Mouse (Mus musculus): ENCODE data around the gene Mpo. TPM values are rescaled to one million over a fixed set of nuclear protein-coding genes. Genes with fewer than 3 reads are reported as not detected.

Mpo gene
- polyA plus RNA-seq, 1 experiment from 2014 or later = 1.2 TPM

DNA sequence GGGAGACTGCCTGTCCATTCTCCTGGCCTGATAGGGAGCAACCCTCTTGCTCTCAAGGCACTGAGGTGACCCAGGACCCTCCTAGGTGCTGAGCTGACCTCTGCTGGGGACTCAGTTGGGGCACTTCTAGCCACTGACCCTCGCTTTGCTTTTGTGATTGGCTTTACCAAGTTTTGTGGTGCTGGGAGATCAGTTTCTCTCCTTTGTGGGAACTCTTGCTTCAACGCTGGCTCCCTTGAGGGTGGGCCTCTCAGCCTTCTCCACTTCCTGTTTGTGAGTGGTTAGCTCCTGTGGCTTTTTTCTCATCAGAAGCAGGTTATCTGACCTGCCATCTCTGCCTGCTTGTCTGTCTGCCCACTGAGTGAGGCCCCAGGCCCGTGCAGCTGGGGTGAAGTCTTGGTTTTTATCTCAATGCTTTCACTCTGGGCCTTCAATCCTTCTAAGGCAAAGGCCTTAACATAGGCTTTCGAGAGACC is 41.9 kb upstream of the Mpo start:
- no peak for ATAC-seq (ENCODE audit: low FRiP score, low read depth)

GRCm38 (mm10) chr11:87752307-87752706 is 41.1 kb upstream of the Mpo start:
- no peaks in the 10 kb centered on the region for H3K36me3 ChIP-seq
- ATAC-seq (ENCODE audit: low FRiP score, low read depth) = no peak
- no peaks in the 10 kb centered on the region; the same call in 1 of the 2 replicates for H3K27me3 ChIP-seq
- H3K4me1 ChIP-seq = no peaks in the 10 kb centered on the region
- H3K27ac ChIP-seq (replicated peaks) = no peak overlapping the region
- H3K9me3 ChIP-seq = no peaks in the 10 kb centered on the region
- WGBS = 86% methylated on average over 1 of the region's 1 CpGs
- no peak overlapping the region for H3K9ac ChIP-seq (replicated peaks)
- H3K4me2 ChIP-seq (replicated peaks) = no peak overlapping the region
- H3K4me3 ChIP-seq = no peak overlapping the region

More for the DNA sequence above, 41.9 kb upstream of the Mpo start:
- H3K4me2 ChIP-seq (replicated peaks) = no peak overlapping the region
- no peaks in the 10 kb centered on the region; the same call in 1 of the 2 replicates for H3K27me3 ChIP-seq
- H3K9ac ChIP-seq (replicated peaks) = no peak overlapping the region
- H3K27ac ChIP-seq (replicated peaks) = no peak overlapping the region
- WGBS = 69% methylated on average over 4 of the region's 4 CpGs
- no peak overlapping the region for H3K4me3 ChIP-seq
- H3K4me1 ChIP-seq = no peaks in the 10 kb centered on the region
- no peaks in the 10 kb centered on the region for H3K36me3 ChIP-seq
- H3K9me3 ChIP-seq = no peaks in the 10 kb centered on the region

GRCm38 (mm10) chr11:87753255-87753654 is 40.1 kb upstream of the Mpo start:
- H3K27ac ChIP-seq (replicated peaks) = no peak overlapping the region
- no peak overlapping the region for H3K4me3 ChIP-seq
- H3K9ac ChIP-seq (replicated peaks) = no peak overlapping the region
- ATAC-seq (ENCODE audit: low FRiP score, low read depth) = no peak
- no peaks in the 10 kb centered on the region for H3K4me1 ChIP-seq
- H3K4me2 ChIP-seq (replicated peaks) = no peak overlapping the region
- WGBS = 93% methylated on average over 8 of the region's 8 CpGs
- no peaks in the 10 kb centered on the region for H3K36me3 ChIP-seq
- H3K9me3 ChIP-seq = no peaks in the 10 kb centered on the region
- no peaks in the 10 kb centered on the region; the same call in 1 of the 2 replicates for H3K27me3 ChIP-seq

DNA sequence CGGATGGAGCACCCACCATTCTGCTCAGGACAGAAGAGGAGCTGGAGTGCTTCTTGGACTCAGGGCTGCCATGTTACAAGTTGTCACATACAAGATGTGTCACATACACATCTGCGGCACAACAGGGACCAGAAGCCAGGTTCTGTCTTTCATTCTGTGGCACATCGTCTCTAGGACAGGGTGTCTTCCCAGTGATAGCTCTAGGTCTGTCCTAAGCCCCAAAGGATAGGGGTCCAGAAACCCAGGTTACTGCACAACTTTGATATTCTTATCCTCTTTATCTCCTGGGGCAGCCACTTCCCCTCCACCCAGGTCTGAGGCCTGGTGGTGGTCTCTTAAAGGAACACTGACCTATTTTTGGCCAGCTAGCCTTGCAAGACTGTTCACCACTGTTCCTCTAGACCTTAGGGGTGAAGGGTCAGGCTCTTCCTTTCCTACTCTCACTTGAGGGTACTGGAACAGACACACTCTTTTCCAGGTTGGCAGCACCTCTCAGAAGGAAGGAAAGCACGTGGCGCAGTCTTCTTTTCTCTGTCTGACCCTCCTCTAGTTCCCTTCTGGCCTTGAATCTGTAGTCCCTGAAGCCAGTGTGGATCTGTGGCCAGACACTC is 39.4 kb upstream of the Mpo start:
- Histone ChIP-seq H3K36me3 (no peaks in the 10 kb centered on the region), H3K4me2 (replicated peaks) (no peak overlapping the region), H3K9me3 (no peaks in the 10 kb centered on the region), H3K27ac (replicated peaks) (no peak overlapping the region), H3K4me3 (no peak overlapping the region), H3K4me1 (no peaks in the 10 kb centered on the region), H3K9ac (replicated peaks) (no peak overlapping the region), H3K27me3 (no peaks in the 10 kb centered on the region; the same call in 1 of the 2 replicates)
- no peak for ATAC-seq (ENCODE audit: low FRiP score, low read depth)
- 82% methylated on average over 5 of the region's 5 CpGs for WGBS

DNA sequence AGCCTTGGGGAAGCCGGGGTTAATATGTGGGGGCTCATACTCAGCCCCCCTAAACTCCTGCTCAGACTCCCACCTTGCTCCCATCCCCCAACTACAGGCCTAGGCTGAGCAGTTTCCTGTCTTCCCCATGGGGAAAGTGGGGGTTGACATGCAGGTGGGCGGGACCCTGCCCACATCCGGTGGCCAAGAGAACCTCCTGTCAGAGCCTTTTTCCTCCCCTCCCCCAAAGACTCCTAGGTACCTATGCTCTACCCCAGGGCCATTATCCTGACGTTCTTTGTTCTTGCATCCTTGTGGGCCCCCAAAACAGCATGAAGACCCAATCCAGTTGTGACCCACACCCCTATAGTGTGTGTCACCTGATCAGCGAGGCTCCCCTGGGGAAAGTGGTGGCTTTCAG is 38.8 kb upstream of the Mpo start:
- Histone ChIP-seq H3K4me3 (no peak overlapping the region), H3K27ac (replicated peaks) (no peak overlapping the region), H3K9me3 (no peaks in the 10 kb centered on the region), H3K36me3 (no peaks in the 10 kb centered on the region), H3K4me1 (peaks cover 2% of the 10 kb centered on the region; the same call in 1 of the 2 replicates), H3K9ac (replicated peaks) (no peak overlapping the region), H3K4me2 (replicated peaks) (no peak overlapping the region), H3K27me3 (peaks cover 2% of the 10 kb centered on the region; the same call in 1 of the 2 replicates)
- ATAC-seq (ENCODE audit: low FRiP score, low read depth) = no peak
- WGBS = 67% methylated on average over 5 of the region's 5 CpGs

DNA sequence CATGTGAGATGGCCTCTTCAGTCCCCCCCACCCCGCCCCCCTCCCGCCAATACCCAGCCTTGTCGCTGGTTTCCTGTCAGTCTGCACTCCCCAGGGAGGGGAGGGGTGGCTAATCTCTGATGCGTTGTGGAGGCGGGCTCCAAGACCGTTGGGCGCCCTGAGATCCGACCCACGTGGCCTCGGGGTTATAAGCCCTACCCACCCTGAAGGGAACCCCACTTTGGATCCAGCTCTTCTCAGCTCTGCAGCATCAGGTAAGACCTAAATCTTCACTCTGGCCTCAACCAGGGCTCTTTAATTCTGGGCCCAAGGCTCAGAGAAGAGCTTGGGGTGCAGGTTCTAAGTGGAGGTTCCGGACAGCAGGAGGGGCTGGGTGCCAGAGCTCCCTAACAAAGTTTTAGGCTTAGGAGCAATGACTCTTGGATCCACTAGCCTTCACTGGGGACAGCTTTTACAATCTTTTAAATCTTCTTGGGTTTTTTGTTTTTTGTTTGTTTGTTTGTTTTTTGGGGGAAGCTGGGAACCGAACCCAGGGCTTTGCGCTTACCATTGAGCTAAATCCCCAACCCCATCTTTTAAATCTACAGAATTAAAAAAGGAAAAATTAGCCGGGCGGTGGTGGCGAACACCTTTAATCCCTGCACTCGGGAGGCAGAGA is 37.9 kb upstream of the Mpo start:
- WGBS = 76% methylated on average over 17 of the region's 17 CpGs
- no peaks in the 10 kb centered on the region for H3K36me3 ChIP-seq
- H3K4me3 ChIP-seq = no peak overlapping the region
- ATAC-seq (ENCODE audit: low FRiP score, low read depth) = no peak
- peaks cover 8% of the 10 kb centered on the region for H3K27me3 ChIP-seq
- H3K4me2 ChIP-seq (replicated peaks) = no peak overlapping the region
- H3K9ac ChIP-seq (replicated peaks) = no peak overlapping the region
- no peaks in the 10 kb centered on the region for H3K9me3 ChIP-seq
- no peak overlapping the region for H3K27ac ChIP-seq (replicated peaks)
- H3K4me1 ChIP-seq = peaks cover 11% of the 10 kb centered on the region

GRCm38 (mm10) chr11:87756251-87756820 is 37.0 kb upstream of the Mpo start:
- peaks cover 17% of the 10 kb centered on the region for H3K27me3 ChIP-seq
- peaks cover 14% of the 10 kb centered on the region for H3K4me1 ChIP-seq
- no peaks in the 10 kb centered on the region for H3K36me3 ChIP-seq
- ATAC-seq (ENCODE audit: low FRiP score, low read depth) = no peak
- 85% methylated on average over 15 of the region's 15 CpGs for WGBS
- no peak overlapping the region for H3K4me3 ChIP-seq
- no peak overlapping the region for H3K4me2 ChIP-seq (replicated peaks)
- no peak overlapping the region for H3K27ac ChIP-seq (replicated peaks)
- no peak overlapping the region for H3K9ac ChIP-seq (replicated peaks)
- H3K9me3 ChIP-seq = no peaks in the 10 kb centered on the region

- H3K4me2 ChIP-seq (replicated peaks) = no peak overlapping the region
- H3K36me3 ChIP-seq = no peaks in the 10 kb centered on the region
- 89% methylated on average over 25 of the region's 25 CpGs for WGBS
- H3K9me3 ChIP-seq = no peaks in the 10 kb centered on the region
- no peak overlapping the region for H3K4me3 ChIP-seq
- H3K9ac ChIP-seq (replicated peaks) = no peak overlapping the region
- no peak overlapping the region for H3K27ac ChIP-seq (replicated peaks)
- H3K27me3 ChIP-seq = peaks cover 26% of the 10 kb centered on the region
- no peak for ATAC-seq (ENCODE audit: low FRiP score, low read depth)
- H3K4me1 ChIP-seq = peaks cover 20% of the 10 kb centered on the region
These were observed 36.1 kb upstream of the Mpo start for GRCm38 (mm10) chr11:87757001-87757954.

- WGBS = 80% methylated on average over 7 of the region's 7 CpGs
- Histone ChIP-seq H3K9ac (replicated peaks) (no peak overlapping the region), H3K27ac (replicated peaks) (no peak overlapping the region), H3K4me3 (no peak overlapping the region), H3K4me1 (peaks cover 31% of the 10 kb centered on the region), H3K9me3 (no peaks in the 10 kb centered on the region), H3K27me3 (peaks cover 37% of the 10 kb centered on the region), H3K36me3 (no peaks in the 10 kb centered on the region), H3K4me2 (replicated peaks) (no peak overlapping the region)
- no peak for ATAC-seq (ENCODE audit: low FRiP score, low read depth)
These were observed 35.0 kb upstream of the Mpo start for GRCm38 (mm10) chr11:87758161-87758911.

DNA sequence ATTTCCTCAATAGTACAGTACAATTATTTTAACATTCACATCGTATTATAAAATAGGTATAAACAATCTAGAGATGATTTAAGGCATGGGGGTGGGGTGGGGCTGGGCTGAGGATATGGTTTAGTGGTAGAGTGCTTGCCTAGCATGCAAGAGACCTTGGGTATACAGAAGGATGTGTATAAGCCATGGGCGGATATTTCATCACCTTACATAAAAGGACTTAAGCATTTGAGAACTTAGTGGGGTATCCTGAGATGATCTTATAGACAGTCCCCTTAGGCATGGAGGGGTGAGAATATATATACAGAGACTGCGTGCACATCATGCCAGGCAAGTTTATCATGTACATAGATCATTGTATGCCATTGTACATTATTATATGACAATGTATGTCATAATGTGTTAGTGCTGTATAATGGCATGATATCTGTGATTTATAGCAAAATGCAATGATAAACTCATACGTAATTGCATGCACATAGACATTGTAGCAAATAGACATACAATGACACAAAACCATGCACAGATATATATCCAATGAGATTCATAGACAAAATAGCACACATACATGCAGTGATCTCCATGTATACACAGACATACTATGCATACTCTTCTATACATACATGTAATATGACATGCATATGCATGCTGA is 34.3 kb upstream of the Mpo start:
- 77% methylated on average over 4 of the region's 4 CpGs for whole genome bisulfite sequencing
- Histone ChIP-seq H3K36me3 (no peaks in the 10 kb centered on the region), H3K9me3 (no peaks in the 10 kb centered on the region), H3K4me1 (peaks cover 38% of the 10 kb centered on the region), H3K4me3 (no peak overlapping the region), H3K27ac (replicated peaks) (no peak overlapping the region), H3K9ac (replicated peaks) (no peak overlapping the region), H3K4me2 (replicated peaks) (no peak overlapping the region), H3K27me3 (peaks cover 42% of the 10 kb centered on the region)
- no peak for ATAC-seq (ENCODE audit: low FRiP score, low read depth)

DNA sequence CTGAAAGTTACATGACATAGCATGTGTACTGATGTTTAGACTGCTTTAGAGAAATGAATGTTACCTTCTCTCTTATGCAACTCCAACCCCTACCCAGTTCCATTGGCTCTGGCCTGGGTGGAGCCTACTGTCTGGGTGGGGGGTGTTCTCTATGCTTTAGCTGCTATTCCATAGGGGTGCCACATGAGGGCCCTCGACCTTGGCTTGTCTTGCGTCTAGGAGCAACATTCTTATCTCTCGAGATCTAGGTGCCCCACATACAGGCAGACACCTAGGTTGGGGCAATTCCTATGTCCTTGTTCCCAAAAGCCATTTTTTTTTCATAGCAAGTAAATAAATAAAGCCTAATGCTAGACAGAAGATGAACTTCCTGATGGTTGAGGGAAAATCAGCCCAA is 33.8 kb upstream of the Mpo start:
- Histone ChIP-seq H3K27ac (replicated peaks) (peak overlapping the region; percentile 77), H3K4me1 (peaks cover 43% of the 10 kb centered on the region), H3K9me3 (no peaks in the 10 kb centered on the region), H3K36me3 (no peaks in the 10 kb centered on the region), H3K27me3 (peaks cover 43% of the 10 kb centered on the region), H3K4me3 (no peak overlapping the region; the same call in 1 of the 2 replicates), H3K9ac (replicated peaks) (0 out of 2 replicates have a peak overlapping the region, but pooled peaks have one; percentile 65), H3K4me2 (replicated peaks) (peak overlapping the region; percentile 98)
- ATAC-seq (ENCODE audit: low FRiP score, low read depth) = no peak
- under 1% methylated on average over 3 of the region's 3 CpGs for WGBS
